Mouse (Mus musculus) CH12.LX (cell line): ENCODE results near the gene Pax4.

Source experiments
- CHD2 ChIP-seq: IDR thresholded peaks from 2 replicates; pipeline ENCODE4 v1.6.1; 2011; ENCODE audit warnings: low read length, improper control_type of control experiment
- CTCF ChIP-seq, 2 experiments: IDR thresholded peaks in 1 of 2; conservative IDR thresholded peaks in 1 of 2; 2 replicates each; pipeline ENCODE4 v1.5.1; 2011 to 2012; ENCODE audit warnings: low read depth in 2 of 2, low read length in 2 of 2, improper control_type of control experiment in 1 of 2, inconsistent platforms in 1 of 2, mild to moderate bottlenecking in 1 of 2, moderate library complexity in 1 of 2
- E2F4 ChIP-seq: IDR thresholded peaks from 2 replicates; pipeline ENCODE4 v1.6.1; 2011; ENCODE audit warnings: low read depth, low read length, improper control_type of control experiment; ENCODE audit not compliant: insufficient replicate concordance
- KAT2A ChIP-seq: IDR thresholded peaks from 2 replicates; pipeline ENCODE4 v1.6.1; 2012; ENCODE audit warnings: low read length, improper control_type of control experiment, inconsistent platforms; ENCODE audit not compliant: insufficient replicate concordance
- NELFE ChIP-seq: IDR thresholded peaks from 2 replicates; pipeline ENCODE4 v1.6.1; 2011; ENCODE audit warnings: low read depth, low read length, improper control_type of control experiment
- SIN3A ChIP-seq: IDR thresholded peaks from 2 replicates; pipeline ENCODE4 v1.6.1; 2012; ENCODE audit warnings: low read length, improper control_type of control experiment, inconsistent platforms
- UBTF ChIP-seq: IDR thresholded peaks from 2 replicates; pipeline ENCODE4 v1.6.1; 2012; ENCODE audit warnings: low read depth, mild to moderate bottlenecking, inconsistent platforms, low read length, improper control_type of control experiment, moderate library complexity
- ZNF384 ChIP-seq: IDR thresholded peaks from 2 replicates; pipeline ENCODE4 v1.6.1; 2012; ENCODE audit warnings: low read depth, low read length, improper control_type of control experiment, inconsistent platforms

DNA sequence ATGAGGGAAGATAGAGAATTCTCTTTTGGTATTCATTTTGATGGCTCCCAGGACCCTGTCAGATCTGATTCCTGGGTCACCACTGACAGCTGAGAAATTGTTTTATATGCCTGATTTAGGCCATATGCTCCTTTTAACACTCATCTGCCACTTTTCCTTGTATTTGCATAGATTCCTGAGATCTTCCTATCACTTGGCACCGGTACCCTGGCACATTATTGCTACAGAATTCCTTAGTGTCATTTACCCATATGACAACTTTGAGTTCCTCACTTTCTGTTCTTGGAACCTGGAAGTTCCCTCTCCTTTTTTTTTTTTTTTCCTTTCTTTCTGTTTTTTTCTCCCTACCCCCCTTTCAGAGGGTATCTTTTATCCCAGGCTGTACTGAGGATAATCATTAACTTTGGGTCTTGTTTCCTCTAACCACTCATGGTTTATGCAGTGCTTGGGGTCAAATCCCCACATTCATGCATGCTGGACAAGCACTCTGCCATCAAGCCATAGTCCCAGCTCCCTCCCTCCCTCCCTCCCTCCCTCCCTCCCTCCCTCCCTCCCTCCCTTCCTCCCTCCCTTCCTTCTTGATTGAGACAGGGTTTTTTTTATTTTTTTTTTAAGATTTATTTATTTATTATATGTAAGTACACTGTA is 39.2 kb upstream of the Pax4 start:
- TF ChIP-seq CTCF (conservative IDR thresholded peaks at IDR 0.05 in 1 of 2, IDR thresholded peaks at IDR 0.05 in 1 of 2; ENCODE audit: low read depth in 2 of 2, low read length in 2 of 2) (no peak), UBTF (no peak), CHD2 (no peak), ZNF384 (no peak), E2F4 (no peak), NELFE (no peak), SIN3A (no peak), KAT2A (no peak)
